ENCODE assay signal across 8 mouse cellular contexts in genomic region chr16:43709432-43710133, GRCm38 (mm10). TPM values are rescaled to one million over a fixed set of nuclear protein-coding genes. Genes with fewer than 3 reads are reported as not detected.
DNase-seq lines count a peak whose midpoint lies in the region; ATAC-seq and TF ChIP-seq lines count a peak whose summit lies in the region.

No protein-coding gene starts in this region.

- H3K36me3 ChIP-seq in midbrain, embryonic 11.5 days (ENCODE audit: control insufficient read depth, insufficient read depth, low read length): no peaks in the 10 kb centered on the region
- H3K36me3 ChIP-seq in midbrain, embryonic 10.5 days: no peaks in the 10 kb centered on the region
- H3K36me3 ChIP-seq in forebrain, postnatal 0 days (ENCODE audit: insufficient read depth): no peaks in the 10 kb centered on the region
- no peaks in the 10 kb centered on the region for H3K36me3 ChIP-seq in macrophage (ENCODE audit: inconsistent target)

- no peak for TF ChIP-seq CTCF in forebrain, postnatal 0 days (IDR thresholded peaks at IDR 0.05; ENCODE audit: low read depth)

- no peak overlapping the region for H3K4me3 ChIP-seq in midbrain, embryonic 11.5 days (ENCODE audit: low read depth, low read length)
- H3K4me3 ChIP-seq in midbrain, embryonic 10.5 days: no peak overlapping the region
- no peak overlapping the region for H3K4me3 ChIP-seq in forebrain, postnatal 0 days (ENCODE audit: low read depth, low read length)
- peak overlapping the region; percentile 3; the same call in 1 of the 2 replicates for H3K4me3 ChIP-seq in macrophage (ENCODE audit: inconsistent target)

- no peaks in the 10 kb centered on the region for H3K27me3 ChIP-seq in midbrain, embryonic 11.5 days (ENCODE audit: control insufficient read depth, insufficient read depth, low read length)
- no peaks in the 10 kb centered on the region for H3K27me3 ChIP-seq in midbrain, embryonic 10.5 days (ENCODE audit: low read depth, poor library complexity, severe bottlenecking)
- no peaks in the 10 kb centered on the region for H3K27me3 ChIP-seq in forebrain, postnatal 0 days (ENCODE audit: insufficient read depth, low read length)

- no peaks in the 10 kb centered on the region for H3K9me3 ChIP-seq in midbrain, embryonic 11.5 days (ENCODE audit: control insufficient read depth, low read length)
- no peaks in the 10 kb centered on the region for H3K9me3 ChIP-seq in midbrain, embryonic 10.5 days (replicated peaks)
- no peaks in the 10 kb centered on the region for H3K9me3 ChIP-seq in forebrain, postnatal 0 days (ENCODE audit: low read length)

- peaks cover 2% of the 10 kb centered on the region; the same call in 1 of the 2 replicates for H3K4me1 ChIP-seq in midbrain, embryonic 11.5 days (ENCODE audit: control insufficient read depth, insufficient read depth, low read length)
- H3K4me1 ChIP-seq in midbrain, embryonic 10.5 days: peaks cover 15% of the 10 kb centered on the region
- 0 out of 2 replicates have a peak, but pooled peaks cover 3% of the 10 kb centered on the region for H3K4me1 ChIP-seq in forebrain, postnatal 0 days (ENCODE audit: insufficient read depth)

- H3K27ac ChIP-seq in midbrain, embryonic 11.5 days (ENCODE audit: low read depth, low read length): no peak overlapping the region
- H3K27ac ChIP-seq in midbrain, embryonic 10.5 days (replicated peaks): no peak overlapping the region
- peak overlapping the region; percentile 72 for H3K27ac ChIP-seq in forebrain, postnatal 0 days (ENCODE audit: low read depth, low read length)
- no peak overlapping the region for H3K27ac ChIP-seq in macrophage

- H3K4me2 ChIP-seq in midbrain, embryonic 11.5 days: no peak overlapping the region
- H3K4me2 ChIP-seq in forebrain, postnatal 0 days (ENCODE audit: low read depth): peak overlapping the region; percentile 24

- 58% methylated on average over 9 of the region's 9 CpGs for WGBS in midbrain, embryonic 11.5 days
- WGBS in midbrain, embryonic 10.5 days: 62% methylated on average over 9 of the region's 9 CpGs
- 29% methylated on average over 9 of the region's 9 CpGs for WGBS in forebrain, postnatal 0 days
- 30% methylated on average over 9 of the region's 9 CpGs for WGBS in macrophage (ENCODE audit: missing documents)

- DNase-seq in midbrain, embryonic 11.5 days (ENCODE audit: low spot score, missing footprints): peak; percentile 81
- no peak for DNase-seq in midbrain, embryonic 10.5 days (ENCODE audit: low spot score)
- DNase-seq in forebrain, postnatal 0 days: peak; percentile 65
- DNase-seq in thymus, postnatal 10 days (ENCODE audit: low spot score in 2 of 2): peak; percentile 15 to 43
- no peak for DNase-seq in adrenal gland, postnatal 4 days (ENCODE audit: low spot score in 2 of 2)
- DNase-seq in cerebellum, adult 11 months: no peak

- no peak overlapping the region for H3K9ac ChIP-seq in midbrain, embryonic 11.5 days (ENCODE audit: low read length)
- peak overlapping the region; percentile 31; the same call in 1 of the 2 replicates for H3K9ac ChIP-seq in forebrain, postnatal 0 days

- H3K79me2 ChIP-seq in macrophage (ENCODE audit: inconsistent target): no peaks in the 10 kb centered on the region

- peak; percentile 30; the same call in 1 of the 2 replicates for ATAC-seq in midbrain, embryonic 11.5 days (ENCODE audit: low FRiP score)
- peak; percentile 90 for ATAC-seq in forebrain, postnatal 0 days
- ATAC-seq in megakaryocyte-erythroid progenitor cell, adult 5-6 weeks (replicated peaks; ENCODE audit: low FRiP score, low TSS enrichment, poor library complexity, severe bottlenecking): no peak

RNA-seq across cellular contexts. Expression of gene Drd3, which starts 44.2 kb away (rescaled TPM):
- polyA plus RNA-seq in midbrain, embryonic 11.5 days (2014; fragmentation: Nextera tagmentation; extraction: Ambion mirVana): not detected in 2 replicates
- not detected in 2 replicates for polyA plus RNA-seq in midbrain, embryonic 10.5 days (2016; fragmentation: Nextera tagmentation; extraction: Ambion mirVana)
- total RNA-seq in forebrain, postnatal 0 days (2014; rRNA removed): 0.23 and 0.86 TPM in 2 replicates
- not detected in 2 replicates for polyA plus RNA-seq in forebrain, postnatal 0 days (2015; fragmentation: Nextera tagmentation; extraction: Ambion mirVana)
- total RNA-seq in macrophage (2018; cell fraction: chromatin; rRNA removed): not detected
- total RNA-seq in macrophage (2018; cell fraction: cytosol; rRNA removed): not detected
- not detected for total RNA-seq in macrophage (2018; cell fraction: nucleus; rRNA removed)
- not detected in 3 replicates for polyA plus RNA-seq in macrophage (2018)
- total RNA-seq in megakaryocyte-erythroid progenitor cell, adult 5-6 weeks (2014; fragmentation: Nextera tagmentation): not detected in 2 replicates
- not detected in 2 replicates for total RNA-seq in megakaryocyte-erythroid progenitor cell, adult 5-6 weeks (2017)
- total RNA-seq in adrenal gland, postnatal 4 days (2021): not detected

RNA-seq across cellular contexts. Expression of gene Tigit, which starts 45.6 kb away (rescaled TPM):
- not detected in 2 replicates for polyA plus RNA-seq in midbrain, embryonic 11.5 days (2014; fragmentation: Nextera tagmentation; extraction: Ambion mirVana)
- not detected in 2 replicates for polyA plus RNA-seq in midbrain, embryonic 10.5 days (2016; fragmentation: Nextera tagmentation; extraction: Ambion mirVana)
- 0.54 TPM in 1 of 2 replicates, not detected in the other for total RNA-seq in forebrain, postnatal 0 days (2014; rRNA removed)
- polyA plus RNA-seq in forebrain, postnatal 0 days (2015; fragmentation: Nextera tagmentation; extraction: Ambion mirVana): 0.17 TPM in 1 of 2 replicates, not detected in the other
- not detected for total RNA-seq in macrophage (2018; cell fraction: chromatin; rRNA removed)
- total RNA-seq in macrophage (2018; cell fraction: cytosol; rRNA removed): not detected
- total RNA-seq in macrophage (2018; cell fraction: nucleus; rRNA removed): not detected
- polyA plus RNA-seq in macrophage (2018): not detected in 3 replicates
- total RNA-seq in megakaryocyte-erythroid progenitor cell, adult 5-6 weeks (2014; fragmentation: Nextera tagmentation): not detected in 2 replicates
- not detected in 2 replicates for total RNA-seq in megakaryocyte-erythroid progenitor cell, adult 5-6 weeks (2017)
- total RNA-seq in adrenal gland, postnatal 4 days (2021): not detected

Comparison
In these comparisons a context has a peak if more than half of its experiments do, and no peak if none do; other contexts are left out.
1. DNase-seq: peak in midbrain, embryonic 11.5 days (single experiment), forebrain, postnatal 0 days (single experiment) and thymus, postnatal 10 days (2 of 2); none in midbrain, embryonic 10.5 days (single experiment), adrenal gland, postnatal 4 days (0 of 2) and cerebellum, adult 11 months (single experiment).